Mouse (Mus musculus) heart, embryonic 14.5 days (tissue): ENCODE measurements around the gene Capn10. TPM values are rescaled to one million over a fixed set of nuclear protein-coding genes. Genes with fewer than 3 reads are reported as not detected.
A peak's percentile ranks its signal among the peaks of the same experiment; 100 is the strongest.

ENCODE experiments used
- ATAC-seq: fragments of 200-750 bp; cut with Nextera tagmentation; 2 replicates; pipeline ENCODE4 v1.8.0; 2017; ENCODE audit warnings: low read depth, moderate TSS enrichment; ENCODE audit not compliant: insufficient number of reproducible peaks, insufficient read depth, low FRiP score
- H3K27ac ChIP-seq, 2 experiments: fragments of 200-500 bp in 1 of 2; fragments of 300-500 bp in 1 of 2; sonication (generic) in 1 of 2; replicated peaks in 1 of 2; 2 replicates each; pipeline ENCODE4 v1.5.1; 2012 to 2014; ENCODE audit warnings: low read depth in 2 of 2, low read length in 2 of 2, control low read depth in 1 of 2, mild to moderate bottlenecking in 1 of 2, mixed read lengths in 1 of 2; ENCODE audit not compliant: control insufficient read depth in 1 of 2, insufficient read depth in 1 of 2
- H3K27me3 ChIP-seq: fragments of 300-500 bp; sonication (generic); 2 replicates; pipeline ENCODE4 v1.6.1; 2014; ENCODE audit warnings: mild to moderate bottlenecking, low read length, control low read depth; ENCODE audit not compliant: control insufficient read depth, insufficient read depth
- H3K36me3 ChIP-seq: fragments of 300-500 bp; sonication (generic); 2 replicates; pipeline ENCODE4 v1.6.1; 2014; ENCODE audit warnings: mild to moderate bottlenecking, control low read depth, low read length, mixed read lengths; ENCODE audit not compliant: control insufficient read depth, insufficient read depth
- H3K4me1 ChIP-seq, 2 experiments: fragments of 200-500 bp in 1 of 2; fragments of 300-500 bp in 1 of 2; sonication (generic) in 1 of 2; 2 replicates each; pipeline ENCODE4 v1.6.1; 2012 to 2014; ENCODE audit warnings: low read length in 2 of 2, control low read depth in 1 of 2, mixed read lengths in 1 of 2; ENCODE audit not compliant: control insufficient read depth in 2 of 2, insufficient read depth in 2 of 2
- H3K4me2 ChIP-seq: fragments of 300-500 bp; sonication (generic); 2 replicates; pipeline ENCODE4 v1.6.1; 2014; ENCODE audit warnings: mild to moderate bottlenecking, low read length
- H3K4me3 ChIP-seq, 2 experiments: fragments of 200-500 bp in 1 of 2; fragments of 300-500 bp in 1 of 2; sonication (generic) in 1 of 2; 2 replicates each; pipeline ENCODE4 v1.5.1; 2012 to 2014; ENCODE audit warnings: low read length in 2 of 2, mild to moderate bottlenecking in 2 of 2, control low read depth in 1 of 2, low read depth in 1 of 2, moderate library complexity in 1 of 2; ENCODE audit not compliant: control insufficient read depth in 1 of 2, insufficient read depth in 1 of 2
- H3K9ac ChIP-seq: fragments of 300-500 bp; sonication (generic); 2 replicates; pipeline ENCODE4 v1.6.1; 2014; ENCODE audit warnings: mild to moderate bottlenecking, low read length
- H3K9me3 ChIP-seq: fragments of 300-500 bp; sonication (generic); 2 replicates; pipeline ENCODE4 v1.6.1; 2016; ENCODE audit warnings: low read length, control low read depth; ENCODE audit not compliant: control insufficient read depth
- WGBS: fragments of 180-500 bp; shearing (Covaris S2); extraction: QIAGEN DNeasy Blood & Tissue Kit; methylation state at CpG from one replicate; pipeline ENCODE4 v1.1.7; 2014; 5-methylcytosine and 5-hydroxymethylcytosine counted together
- polyA plus RNA-seq: library from polyadenylated mRNA; unstranded; fragments of >200 nt; fragmentation: Nextera tagmentation; extraction: Ambion mirVana; gene quantifications from 2 replicates; pipeline ENCODE4 v1.2.1, GENCODE M21; 2014

Gene Capn10
- polyA plus RNA-seq, 1 experiment from 2014 or later = 15.7 TPM

DNA sequence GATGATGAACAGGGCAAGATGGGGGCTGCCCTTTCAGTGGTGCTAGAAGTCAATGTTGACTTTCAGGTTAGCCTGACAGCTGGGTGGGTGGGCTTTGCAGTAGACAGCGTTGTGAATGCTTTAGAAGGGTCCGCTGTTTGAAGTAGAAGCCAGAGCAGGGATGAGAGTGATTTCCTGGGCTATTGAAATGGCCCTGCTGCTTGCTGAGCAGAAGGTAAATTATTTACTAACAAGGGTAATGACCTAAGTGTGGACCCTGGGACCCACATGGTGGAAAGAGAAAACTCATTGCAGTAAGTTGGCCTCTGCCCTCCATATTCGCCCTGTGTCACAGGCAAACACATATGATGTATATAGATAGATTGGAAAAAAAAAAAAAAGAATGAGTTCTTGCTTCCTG lies 2.3 kb downstream of the Capn10 start:
- H3K4me2 ChIP-seq = 0 out of 2 replicates have a peak overlapping the region, but pooled peaks have one; percentile 82
- no peak overlapping the region for H3K4me3 ChIP-seq
- peaks cover 5% of the 10 kb centered on the region; the same call in 1 of the 2 replicates for H3K9me3 ChIP-seq
- no peaks in the 10 kb centered on the region for H3K27me3 ChIP-seq
- ATAC-seq = no peak
- 88% methylated on average over 3 of the region's 3 CpGs for WGBS
- H3K9ac ChIP-seq = no peak overlapping the region
- no peak overlapping the region for H3K27ac ChIP-seq
- H3K4me1 ChIP-seq = peaks cover 7 to 21% of the 10 kb centered on the region in 2 experiments
- peaks cover 37% of the 10 kb centered on the region for H3K36me3 ChIP-seq

DNA sequence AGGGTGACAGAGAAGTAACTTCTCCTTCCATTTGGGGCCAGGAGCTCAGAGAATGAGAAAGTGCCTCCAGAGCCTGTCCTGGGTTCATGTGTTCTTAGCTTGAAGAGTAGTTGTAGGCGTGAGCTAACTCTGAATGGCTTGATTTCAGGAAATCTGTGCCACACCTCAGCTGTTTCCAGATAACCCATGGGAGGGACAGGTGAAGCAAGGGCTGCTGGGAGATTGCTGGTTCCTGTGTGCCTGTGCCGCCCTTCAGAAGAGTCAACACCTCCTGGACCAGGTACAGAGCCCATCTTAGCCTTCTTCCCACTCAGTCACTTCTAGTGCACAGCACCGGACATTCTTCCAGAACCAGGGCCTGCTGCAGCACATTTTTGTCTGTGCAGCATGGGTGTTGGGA lies 3.6 kb downstream of the Capn10 start:
- no peaks in the 10 kb centered on the region for H3K27me3 ChIP-seq
- WGBS = 89% methylated on average over 3 of the region's 3 CpGs
- no peak overlapping the region for H3K4me3 ChIP-seq
- H3K9me3 ChIP-seq = peaks cover 4% of the 10 kb centered on the region; the same call in 1 of the 2 replicates
- peaks cover 7 to 21% of the 10 kb centered on the region in 2 experiments for H3K4me1 ChIP-seq
- H3K27ac ChIP-seq = no peak overlapping the region
- no peak for ATAC-seq
- H3K36me3 ChIP-seq = peaks cover 49% of the 10 kb centered on the region
- H3K9ac ChIP-seq = no peak overlapping the region
- no peak overlapping the region for H3K4me2 ChIP-seq

DNA sequence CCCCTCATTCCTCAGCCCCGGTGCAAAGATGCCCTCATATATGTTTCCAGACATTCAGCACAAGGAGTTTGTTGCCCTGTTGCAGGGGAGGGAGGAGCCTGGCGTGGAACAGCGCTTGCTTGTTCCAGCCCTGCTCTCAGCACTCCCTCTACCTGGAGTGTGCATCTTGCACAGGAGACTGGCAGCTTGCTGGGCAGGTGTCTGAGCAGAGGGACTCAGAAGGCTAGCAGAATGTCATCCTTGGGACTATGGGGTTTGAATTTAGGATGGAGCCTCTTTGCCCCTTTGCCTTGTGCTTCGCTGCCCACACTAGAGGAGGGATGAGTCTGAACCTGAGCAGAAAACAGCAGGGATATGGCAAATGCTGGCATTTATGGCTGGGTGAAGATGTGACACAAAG lies 5.6 kb downstream of the Capn10 start:
- Histone ChIP-seq H3K4me1 (peaks cover 4 to 15% of the 10 kb centered on the region in 2 experiments), H3K4me3 (no peak overlapping the region), H3K27me3 (no peaks in the 10 kb centered on the region), H3K27ac (no peak overlapping the region), H3K4me2 (no peak overlapping the region), H3K36me3 (peaks cover 69% of the 10 kb centered on the region), H3K9me3 (no peaks in the 10 kb centered on the region), H3K9ac (no peak overlapping the region)
- 91% methylated on average over 4 of the region's 4 CpGs for WGBS
- ATAC-seq = no peak

DNA sequence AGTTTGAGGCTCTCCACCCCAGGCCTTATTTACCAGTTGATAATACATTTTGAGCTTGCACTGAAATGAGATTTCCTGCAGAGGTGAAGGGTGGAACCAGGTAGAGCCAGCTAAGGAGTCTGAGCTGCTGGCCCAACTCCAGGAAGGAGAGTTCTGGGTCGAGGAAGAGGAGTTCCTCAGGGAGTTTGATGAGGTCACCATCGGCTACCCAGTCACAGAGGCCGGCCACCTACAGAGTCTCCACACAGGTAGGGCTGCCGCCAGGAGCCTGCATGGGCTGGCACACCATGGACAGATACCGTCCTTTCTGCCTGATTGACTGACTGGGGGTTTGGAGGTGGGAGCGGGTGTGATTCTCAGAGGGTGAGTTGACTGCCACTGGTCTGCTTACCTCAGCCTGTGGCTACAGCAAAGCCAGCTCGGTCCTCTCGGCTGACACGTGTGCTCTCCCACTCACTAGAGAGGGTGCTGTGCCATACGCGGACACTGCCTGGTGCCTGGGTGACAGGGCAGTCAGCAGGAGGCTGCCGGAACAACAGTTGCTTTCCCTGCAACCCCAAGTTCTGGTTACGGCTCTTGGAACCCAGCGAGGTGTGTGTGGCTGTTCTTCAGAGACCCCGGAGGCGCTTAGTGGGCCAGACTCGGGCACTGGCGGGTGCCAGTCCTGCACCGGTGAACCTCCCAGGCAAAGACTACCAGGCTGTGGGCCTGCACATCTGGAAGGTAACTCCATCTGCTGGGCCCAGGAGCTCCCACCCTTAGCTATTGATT lies 9.2 kb downstream of the Capn10 start:
- 93% methylated on average over 19 of the region's 19 CpGs for WGBS

DNA sequence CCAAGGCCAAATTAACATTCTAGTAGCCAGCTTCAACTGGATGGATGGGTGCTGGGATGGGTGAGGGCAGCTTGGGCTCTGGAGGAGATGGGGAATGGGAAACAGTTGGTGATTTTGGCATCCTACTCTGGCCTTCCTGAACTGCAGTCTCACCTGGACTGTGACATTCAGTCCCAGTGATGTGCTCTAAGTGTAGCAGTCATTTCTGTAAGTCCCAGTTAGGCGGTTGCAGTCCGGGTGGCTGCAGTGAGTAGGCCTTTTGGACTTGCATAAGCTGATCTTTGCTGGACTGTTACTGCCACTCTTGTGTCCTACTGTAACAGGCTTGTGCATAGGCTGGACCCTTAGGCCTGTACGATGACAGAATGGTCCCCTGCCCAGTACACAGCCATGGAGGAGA lies 13.8 kb downstream of the Capn10 start:
- no peaks in the 10 kb centered on the region for H3K9me3 ChIP-seq
- H3K27ac ChIP-seq = no peak overlapping the region
- no peaks in the 10 kb centered on the region for H3K4me1 ChIP-seq
- no peak overlapping the region for H3K4me2 ChIP-seq
- H3K4me3 ChIP-seq = no peak overlapping the region
- peaks cover 59% of the 10 kb centered on the region for H3K36me3 ChIP-seq
- H3K27me3 ChIP-seq = no peaks in the 10 kb centered on the region
- no peak overlapping the region for H3K9ac ChIP-seq
- no peak for ATAC-seq
- WGBS = 87% methylated on average over 3 of the region's 3 CpGs

More for the DNA sequence above, 9.2 kb downstream of the Capn10 start:
- Histone ChIP-seq H3K4me1 (no peaks in the 10 kb centered on the region), H3K9ac (no peak overlapping the region), H3K4me3 (no peak overlapping the region), H3K27ac (no peak overlapping the region), H3K36me3 (peaks cover 96% of the 10 kb centered on the region), H3K9me3 (no peaks in the 10 kb centered on the region), H3K4me2 (no peak overlapping the region), H3K27me3 (no peaks in the 10 kb centered on the region)
- no peak for ATAC-seq

DNA sequence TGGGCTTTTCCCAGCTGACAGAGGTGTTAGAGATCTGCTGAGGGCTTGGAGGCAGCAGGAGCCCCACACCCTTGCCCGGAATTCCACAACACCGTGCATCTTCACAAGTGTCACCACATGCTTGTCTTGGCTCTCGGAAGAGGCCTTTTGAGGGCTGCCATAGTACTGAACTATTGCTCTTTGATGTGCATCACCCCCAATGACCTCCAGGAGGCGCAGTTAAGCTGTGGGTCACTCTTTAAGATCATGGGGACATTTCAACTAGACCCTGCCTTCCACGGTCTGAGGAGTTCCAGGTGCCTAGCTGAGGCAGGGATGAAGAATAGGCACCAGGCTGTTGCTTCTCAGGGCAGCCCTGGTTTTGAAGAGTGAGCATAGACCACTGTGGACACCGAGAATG lies 15.2 kb downstream of the Capn10 start:
- 41% methylated on average over 6 of the region's 6 CpGs for WGBS
- Histone ChIP-seq H3K4me1 (no peaks in the 10 kb centered on the region), H3K9me3 (no peaks in the 10 kb centered on the region), H3K4me3 (no peak overlapping the region), H3K4me2 (no peak overlapping the region), H3K27ac (no peak overlapping the region), H3K9ac (no peak overlapping the region), H3K36me3 (peaks cover 44% of the 10 kb centered on the region), H3K27me3 (no peaks in the 10 kb centered on the region)
- ATAC-seq = no peak

DNA sequence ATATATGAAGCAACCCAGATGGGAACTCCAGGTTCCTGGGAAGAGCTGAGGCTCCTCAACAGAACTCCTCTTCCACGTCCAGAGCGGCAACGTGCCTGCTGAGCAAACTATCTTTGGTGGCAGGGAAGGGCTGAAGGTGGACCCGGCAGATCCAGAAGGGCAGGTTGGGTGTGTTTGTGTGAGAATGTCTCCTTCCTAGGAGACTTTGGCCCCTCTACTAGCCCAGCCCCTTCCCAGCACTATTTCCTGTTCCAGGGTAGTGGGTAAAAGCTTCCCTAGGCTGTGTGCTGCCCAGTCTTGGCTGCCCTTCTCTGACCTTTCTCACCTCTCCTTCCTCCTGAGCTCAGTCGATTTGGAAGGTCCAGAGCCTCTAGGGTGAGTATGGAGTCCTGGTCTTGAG lies 16.4 kb downstream of the Capn10 start, which contains the start of gene Gpr35:
TSS of gene Gpr35 (plus strand) at position 259 of the 400 bp plus-strand sequence.
- no peak for ATAC-seq
- no peak within 1 kb of the TSS for H3K9ac ChIP-seq
- peaks cover 33% of the 10 kb centered on the region for H3K36me3 ChIP-seq
- H3K4me1 ChIP-seq = no peaks in the 10 kb centered on the region
- H3K27me3 ChIP-seq = no peaks in the 10 kb centered on the region
- no peak within 1 kb of the TSS for H3K27ac ChIP-seq
- no peak within 1 kb of the TSS for H3K4me2 ChIP-seq
- WGBS = 72% methylated on average over 5 of the region's 5 CpGs
- no peak within 1 kb of the TSS for H3K4me3 ChIP-seq
- no peaks in the 10 kb centered on the region for H3K9me3 ChIP-seq

DNA sequence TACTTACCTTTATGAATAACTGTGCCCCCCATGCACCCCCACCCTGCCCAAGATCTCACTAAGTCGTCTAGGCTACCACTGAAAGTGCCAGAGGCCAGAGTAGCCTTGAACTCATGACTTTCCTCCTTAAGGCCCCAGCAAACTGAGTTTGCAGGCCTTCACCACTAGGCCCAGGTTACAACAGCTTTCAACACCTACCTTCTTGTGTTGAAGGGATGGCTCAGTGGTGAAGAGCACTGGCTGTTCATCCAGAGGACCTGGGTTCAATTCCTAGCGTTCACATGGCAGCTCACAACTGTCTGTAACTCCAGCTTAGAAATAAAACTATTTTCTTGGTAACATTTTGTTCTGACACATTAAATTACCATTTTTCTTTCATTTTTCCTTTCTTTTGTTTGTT lies 19.5 kb downstream of the Capn10 start:
- no peak overlapping the region for H3K27ac ChIP-seq
- ATAC-seq = no peak
- H3K4me2 ChIP-seq = no peak overlapping the region
- H3K36me3 ChIP-seq = peaks cover 4% of the 10 kb centered on the region; the same call in 1 of the 2 replicates
- H3K4me3 ChIP-seq = no peak overlapping the region
- WGBS = 47% methylated on average over 2 of the region's 2 CpGs
- H3K27me3 ChIP-seq = no peaks in the 10 kb centered on the region
- H3K9ac ChIP-seq = no peak overlapping the region
- no peaks in the 10 kb centered on the region for H3K9me3 ChIP-seq
- H3K4me1 ChIP-seq = no peaks in the 10 kb centered on the region
